In genomic region chr2:33217425-33217794, GRCm38 (mm10) we compare ENCODE assay signal across 9 mouse cellular contexts. TPM values are rescaled to one million over a fixed set of nuclear protein-coding genes. Genes with fewer than 3 reads are reported as not detected.
DNase-seq lines count a peak whose midpoint lies in the region; ATAC-seq and TF ChIP-seq lines count a peak whose summit lies in the region.
"Had no signal": no experiment of that assay in that cellular context is flagged by ENCODE, and none has a peak within 500 bp of the region (broad histone marks: within the 10 kb centered on the region; RNA-seq: fewer than 3 reads in every experiment).

No protein-coding gene starts in this region.

- H3K27ac ChIP-seq in gastrocnemius, adult 2 months: peak overlapping the region; percentile 95
- H3K27ac ChIP-seq in heart, postnatal 0 days (ENCODE audit: low read depth): peak overlapping the region; percentile 90
- H3K27ac ChIP-seq in midbrain, embryonic 12.5 days (replicated peaks): no peak overlapping the region

- intact Hi-C loops in gastrocnemius, adult 2 months (cut with DNase I): loop anchor here (5.0 kb wide), 2 partner anchors 35 to 40 kb away; no protein-coding TSS in a partner anchor

- WGBS in heart, postnatal 0 days: 37% methylated on average over 3 of the region's 3 CpGs
- 39% methylated on average over 3 of the region's 3 CpGs for WGBS in midbrain, embryonic 12.5 days

- peaks cover 13% of the 10 kb centered on the region for H3K36me3 ChIP-seq in heart, postnatal 0 days (replicated peaks; ENCODE audit: control insufficient read depth, insufficient read depth, low read length)
- 0 out of 2 replicates have a peak, but pooled peaks cover 6% of the 10 kb centered on the region for H3K36me3 ChIP-seq in midbrain, embryonic 12.5 days

- TF ChIP-seq EP300 in heart, postnatal 0 days (IDR thresholded peaks at IDR 0.05; ENCODE audit: low read depth): no peak

- H3K4me3 ChIP-seq in gastrocnemius, adult 2 months: peak overlapping the region; percentile 82
- H3K4me3 ChIP-seq in heart, postnatal 0 days (ENCODE audit: low read depth, low read length): peak overlapping the region; percentile 62
- peak overlapping the region; percentile 46 for H3K4me3 ChIP-seq in midbrain, embryonic 12.5 days

- no peak for ATAC-seq in heart, postnatal 0 days (ENCODE audit: insufficient read depth, low read depth)
- no peak for ATAC-seq in midbrain, embryonic 12.5 days (ENCODE audit: low FRiP score, low read depth)

- no peak for DNase-seq in gastrocnemius, adult 2 months
- no peak for DNase-seq in gastrocnemius, postnatal 4 days (ENCODE audit: low spot score in 2 of 2)
- peak; percentile 70 for DNase-seq in 3T3-L1 (ENCODE audit: low read depth, low spot score)
- DNase-seq in heart, postnatal 0 days (ENCODE audit: low spot score): no peak
- DNase-seq in spleen, postnatal 36 days (ENCODE audit: low spot score in 2 of 2): no peak
- DNase-seq in layer of hippocampus, postnatal 25 days (ENCODE audit: extremely low spot score in 1 of 2, low spot score in 1 of 2): no peak
- DNase-seq in urinary bladder, postnatal 36 days (ENCODE audit: low spot score in 2 of 2): no peak
- DNase-seq: adrenal gland, postnatal 36 days had no signal

- peak overlapping the region; percentile 80; the same call in 1 of the 2 replicates for H3K9ac ChIP-seq in heart, postnatal 0 days (replicated peaks; ENCODE audit: low read depth, low read length)
- peak overlapping the region; percentile 63 for H3K9ac ChIP-seq in midbrain, embryonic 12.5 days (replicated peaks)

- peaks cover 33% of the 10 kb centered on the region for H3K4me1 ChIP-seq in heart, postnatal 0 days (ENCODE audit: control insufficient read depth, insufficient read depth)
- H3K4me1 ChIP-seq in midbrain, embryonic 12.5 days: peaks cover 49% of the 10 kb centered on the region

- no peaks in the 10 kb centered on the region for H3K9me3 ChIP-seq in heart, postnatal 0 days (replicated peaks; ENCODE audit: control insufficient read depth, low read length)
- no peaks in the 10 kb centered on the region for H3K9me3 ChIP-seq in midbrain, embryonic 12.5 days

- H3K4me2 ChIP-seq in heart, postnatal 0 days (ENCODE audit: low read depth, low read length): peak overlapping the region; percentile 78
- H3K4me2 ChIP-seq in midbrain, embryonic 12.5 days (replicated peaks): peak overlapping the region; percentile 73

- TF ChIP-seq CTCF in gastrocnemius, adult 2 months (IDR thresholded peaks at IDR 0.05): no peak
- no peak for TF ChIP-seq CTCF in heart, postnatal 0 days (IDR thresholded peaks at IDR 0.05; ENCODE audit: low read depth)

- H3K27me3 ChIP-seq in heart, postnatal 0 days (ENCODE audit: control insufficient read depth, insufficient read depth, low read length): no peaks in the 10 kb centered on the region
- H3K27me3 ChIP-seq in midbrain, embryonic 12.5 days: 0 out of 2 replicates have a peak, but pooled peaks cover 6% of the 10 kb centered on the region

RNA-seq across cellular contexts. Expression of gene Angptl2, which starts 1.5 kb away (rescaled TPM):
- 10 to 100 TPM; 20.6 to 47.1 TPM for total RNA-seq in gastrocnemius, adult 2 months (2021)
- 100 to 1,000 TPM; 356 to 404 TPM for total RNA-seq in gastrocnemius, postnatal 4 days (2021)
- total RNA-seq in heart, postnatal 0 days (2014; rRNA removed; ENCODE audit: low replicate concordance): 124 and 149 TPM in 2 replicates
- 58.0 and 66.5 TPM in 2 replicates for polyA plus RNA-seq in heart, postnatal 0 days (2015; fragmentation: Nextera tagmentation; extraction: Ambion mirVana)
- polyA plus RNA-seq in midbrain, embryonic 12.5 days (2016; fragmentation: Nextera tagmentation; extraction: Ambion mirVana): 26.5 and 31.5 TPM in 2 replicates
- total RNA-seq in layer of hippocampus, postnatal 25 days (2021): 1 to 10 TPM; 1.3 to 1.8 TPM

Comparison
In these comparisons a context has a peak if more than half of its experiments do, and no peak if none do; other contexts are left out.
1. RNA of gene Angptl2, which starts 1.5 kb away (total RNA-seq): 356 to 404 TPM in gastrocnemius, postnatal 4 days, 124 to 149 TPM in heart, postnatal 0 days and 20.6 to 47.1 TPM in gastrocnemius, adult 2 months; 1.3 to 1.8 TPM in layer of hippocampus, postnatal 25 days; every median in the first group is over 4 times any median in the second.
2. Peak in every context shown above with its lines, with median percentiles within 50 percentile points of each other: H3K4me3 ChIP-seq.